In the genomic region with DNA sequence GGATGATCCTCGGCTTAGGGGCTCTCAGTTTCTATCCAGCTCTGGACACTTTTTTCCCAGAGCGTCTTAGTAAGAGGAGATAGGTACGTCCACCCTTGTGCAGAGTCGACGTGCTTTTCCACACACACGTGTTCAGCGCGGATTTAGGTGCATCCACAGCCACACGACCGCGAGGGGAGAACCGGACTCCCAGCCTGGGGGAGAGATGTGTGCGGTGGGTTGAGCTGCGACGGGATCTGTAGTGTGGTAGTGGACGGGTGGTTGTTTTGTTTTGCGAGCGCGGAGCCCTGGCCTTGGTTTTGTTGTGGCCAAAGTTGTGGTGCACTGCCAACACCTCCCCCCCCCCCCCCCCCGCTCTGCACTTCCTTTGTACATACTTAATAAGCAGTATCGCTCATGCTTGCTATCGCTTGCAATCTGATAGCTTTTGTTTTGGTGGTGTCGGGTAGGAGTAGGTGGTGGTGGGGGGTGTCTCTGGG, we compare ENCODE assay signal across 8 mouse cellular contexts. TPM values are rescaled to one million over a fixed set of nuclear protein-coding genes. Genes with fewer than 3 reads are reported as not detected.
DNase-seq lines count a peak whose midpoint lies in the region; ATAC-seq lines count a peak whose summit lies in the region.

No protein-coding gene starts in this region.

- H3K4me1 ChIP-seq in hindbrain, embryonic 12.5 days: peaks cover 40% of the 10 kb centered on the region
- H3K4me1 ChIP-seq in liver, embryonic 12.5 days: peaks cover 66% of the 10 kb centered on the region
- H3K4me1 ChIP-seq in neural tube, embryonic 12.5 days: peaks cover 32% of the 10 kb centered on the region

- H3K4me2 ChIP-seq in hindbrain, embryonic 12.5 days (replicated peaks): peak overlapping the region; percentile 99
- peak overlapping the region; percentile 94 for H3K4me2 ChIP-seq in liver, embryonic 12.5 days
- H3K4me2 ChIP-seq in neural tube, embryonic 12.5 days (replicated peaks): peak overlapping the region; percentile 99

- peak overlapping the region; percentile 93 for H3K9ac ChIP-seq in hindbrain, embryonic 12.5 days
- peak overlapping the region; percentile 95 for H3K9ac ChIP-seq in liver, embryonic 12.5 days
- H3K9ac ChIP-seq in neural tube, embryonic 12.5 days: peak overlapping the region; percentile 98

- no peaks in the 10 kb centered on the region for H3K36me3 ChIP-seq in hindbrain, embryonic 12.5 days
- H3K36me3 ChIP-seq in liver, embryonic 12.5 days: no peaks in the 10 kb centered on the region
- no peaks in the 10 kb centered on the region for H3K36me3 ChIP-seq in neural tube, embryonic 12.5 days

- DNase-seq in ovary, adult 18-20 months (ENCODE audit: low spot score): peak; percentile 46
- DNase-seq in ovary, postnatal 14 days (ENCODE audit: low spot score): no peak
- peak; percentile 35 for DNase-seq in embryo, embryonic 10 days (ENCODE audit: low spot score)
- no peak for DNase-seq in layer of hippocampus, postnatal 10 days (ENCODE audit: low spot score in 2 of 2)
- DNase-seq in spleen, postnatal 4 days (ENCODE audit: low spot score in 2 of 2): no peak

- H3K27ac ChIP-seq in hindbrain, embryonic 12.5 days: peak overlapping the region; percentile 100; the same call in 1 of the 2 replicates
- H3K27ac ChIP-seq in liver, embryonic 12.5 days: no peak overlapping the region
- no peak overlapping the region for H3K27ac ChIP-seq in neural tube, embryonic 12.5 days

- peak overlapping the region; percentile 95 for H3K4me3 ChIP-seq in hindbrain, embryonic 12.5 days
- peak overlapping the region; percentile 95 for H3K4me3 ChIP-seq in liver, embryonic 12.5 days
- peak overlapping the region; percentile 95 for H3K4me3 ChIP-seq in neural tube, embryonic 12.5 days

- H3K27me3 ChIP-seq in hindbrain, embryonic 12.5 days: no peaks in the 10 kb centered on the region
- peaks cover 4% of the 10 kb centered on the region; the same call in 1 of the 2 replicates for H3K27me3 ChIP-seq in liver, embryonic 12.5 days (replicated peaks)
- no peaks in the 10 kb centered on the region for H3K27me3 ChIP-seq in neural tube, embryonic 12.5 days (replicated peaks)

- ATAC-seq in hindbrain, embryonic 12.5 days (ENCODE audit: low FRiP score): no peak
- no peak for ATAC-seq in liver, embryonic 12.5 days
- ATAC-seq in neural tube, embryonic 12.5 days (ENCODE audit: low FRiP score, low read depth): no peak

- H3K9me3 ChIP-seq in hindbrain, embryonic 12.5 days (replicated peaks): no peaks in the 10 kb centered on the region
- no peaks in the 10 kb centered on the region for H3K9me3 ChIP-seq in liver, embryonic 12.5 days (replicated peaks)
- H3K9me3 ChIP-seq in neural tube, embryonic 12.5 days: no peaks in the 10 kb centered on the region

- WGBS in hindbrain, embryonic 12.5 days: 1% methylated on average over 23 of the region's 23 CpGs
- WGBS in liver, embryonic 12.5 days (ENCODE audit: insufficient replicate concordance): 0% methylated on average over 23 of the region's 23 CpGs
- WGBS in neural tube, embryonic 12.5 days: under 1% methylated on average over 22 of the region's 23 CpGs

RNA-seq across cellular contexts. Expression of a gene that starts 1.2 kb away (rescaled TPM):
- 42.3 and 43.0 TPM in 2 replicates for polyA plus RNA-seq in hindbrain, embryonic 12.5 days (2016; fragmentation: Nextera tagmentation; extraction: Ambion mirVana)
- 8.5 and 9.6 TPM in 2 replicates for polyA plus RNA-seq in liver, embryonic 12.5 days (2016; fragmentation: Nextera tagmentation; extraction: Ambion mirVana)
- 34.7 and 38.7 TPM in 2 replicates for polyA plus RNA-seq in neural tube, embryonic 12.5 days (2016; fragmentation: Nextera tagmentation; extraction: Ambion mirVana)
- 10 to 100 TPM; 34.3 to 34.5 TPM for total RNA-seq in layer of hippocampus, postnatal 10 days (2021)

Comparison
In these comparisons a context has a peak if more than half of its experiments do, and no peak if none do; other contexts are left out.
1. DNase-seq: peak in ovary, adult 18-20 months (single experiment) and embryo, embryonic 10 days (single experiment); none in ovary, postnatal 14 days (single experiment), layer of hippocampus, postnatal 10 days (0 of 2) and spleen, postnatal 4 days (0 of 2).
2. Peak in every context shown above with its lines, with median percentiles within 50 percentile points of each other: H3K4me2 ChIP-seq, H3K4me3 ChIP-seq and H3K9ac ChIP-seq.